Mouse (Mus musculus) bone marrow, adult 2 months (tissue): Measurements from ENCODE around the gene Tmem258. TPM values are rescaled to one million over a fixed set of nuclear protein-coding genes. Genes with fewer than 3 reads are reported as not detected.
A peak's percentile ranks its signal among the peaks of the same experiment; 100 is the strongest.
"Not testable (repeated sequence)": the region's sequence is repeated elsewhere in the genome, so short reads cannot be mapped to it uniquely, and the experiment has no call there.

Source experiments
- H3K27ac ChIP-seq: fragments of 200-500 bp; 2 replicates; pipeline ENCODE4 v1.5.1; 2012; ENCODE audit warnings: low read depth, mild to moderate bottlenecking, control low read depth, inconsistent platforms, low read length; ENCODE audit not compliant: control insufficient read depth, poor library complexity, insufficient read depth
- H3K4me1 ChIP-seq: fragments of 200-500 bp; 2 replicates; pipeline ENCODE4 v1.6.1; 2011; ENCODE audit warnings: low read length; ENCODE audit not compliant: control insufficient read depth, insufficient read depth
- H3K4me3 ChIP-seq: fragments of 200-500 bp; replicated peaks from 2 replicates; pipeline ENCODE3; 2011; ENCODE audit warnings: mild to moderate bottlenecking, low read depth, low read length, control low read depth; ENCODE audit not compliant: control insufficient read depth
- CTCF ChIP-seq: fragments of 200-500 bp; IDR thresholded peaks from 2 replicates; pipeline ENCODE4 v1.5.1; 2011; ENCODE audit warnings: low read length, control low read depth; ENCODE audit not compliant: control insufficient read depth, insufficient read depth
- POLR2A ChIP-seq: fragments of 200-500 bp; IDR thresholded peaks from 2 replicates; pipeline ENCODE4 v1.6.1; 2011; ENCODE audit warnings: low read depth, mild to moderate bottlenecking, control low read depth, low read length, borderline replicate concordance; ENCODE audit not compliant: control insufficient read depth
- WGBS: fragments of 180-500 bp; shearing (Covaris S2); methylation state at CpG from one replicate; pipeline ENCODE4 v1.1.7; 2018; 5-methylcytosine and 5-hydroxymethylcytosine counted together
- polyA plus RNA-seq: library from polyadenylated mRNA; stranded (reverse); fragments of >200 nt; gene quantifications from 2 replicates; pipeline ENCODE4 v1.2.4, GENCODE M21; 2011; ENCODE audit warnings: low replicate concordance; ENCODE audit not compliant: missing spikeins, insufficient read depth, insufficient read length

Tmem258 gene
- 54.6 and 126 TPM in 2 replicates for polyA plus RNA-seq

- TF ChIP-seq POLR2A = peak; percentile 58; the same call in 1 of the 2 replicates
- TF ChIP-seq CTCF = no peak
- no peaks in the 10 kb centered on the region; the same call in 1 of the 2 replicates for H3K4me1 ChIP-seq
- peak within 1 kb of the TSS; percentile 90 for H3K4me3 ChIP-seq
- peak within 1 kb of the TSS; percentile 82 for H3K27ac ChIP-seq
- WGBS = under 1% methylated on average over 40 of the region's 40 CpGs
Observed at GRCm38 (mm10) chr19:10203848-10204615, at the start of gene Tmem258, which contains the start of gene Fen1. Gene Tmem258, plus strand, starts transcription at chr19:10204014. Gene Fen1, minus strand, starts transcription at chr19:10204169.

GRCm38 (mm10) chr19:10157725-10158124 is 46.1 kb upstream of the Tmem258 start:
- no peak overlapping the region for H3K4me3 ChIP-seq
- no peak overlapping the region for H3K27ac ChIP-seq
- H3K4me1 ChIP-seq = no peaks in the 10 kb centered on the region
- 86% methylated on average over 2 of the region's 2 CpGs for WGBS
- TF ChIP-seq CTCF = no peak
- TF ChIP-seq POLR2A = no peak

GRCm38 (mm10) chr19:10163896-10164295 is 39.9 kb upstream of the Tmem258 start:
- TF ChIP-seq CTCF (no peak), POLR2A (no peak)
- no peak overlapping the region for H3K27ac ChIP-seq
- WGBS = 79% methylated on average over 3 of the region's 3 CpGs

GRCm38 (mm10) chr19:10165928-10166327 is 37.9 kb upstream of the Tmem258 start:
- not testable (repeated sequence) for H3K4me1 ChIP-seq, H3K4me3 ChIP-seq, H3K27ac ChIP-seq
- 66% methylated on average over 4 of the region's 4 CpGs for WGBS

More at GRCm38 (mm10) chr19:10163896-10164295, 39.9 kb upstream of the Tmem258 start:
- H3K4me1 ChIP-seq = no peaks in the 10 kb centered on the region; the same call in 1 of the 2 replicates
- H3K4me3 ChIP-seq = no peak overlapping the region

- peaks cover 4% of the 10 kb centered on the region for H3K4me1 ChIP-seq
- 55% methylated on average over 4 of the region's 4 CpGs for WGBS
- H3K27ac ChIP-seq = no peak overlapping the region
- TF ChIP-seq POLR2A (no peak), CTCF (no peak)
- H3K4me3 ChIP-seq = no peak overlapping the region
Observed at GRCm38 (mm10) chr19:10167112-10167511, 36.7 kb upstream of the Tmem258 start.

- H3K4me3 ChIP-seq = no peak overlapping the region
- TF ChIP-seq CTCF = no peak
- no peak for TF ChIP-seq POLR2A
- WGBS = 88% methylated on average over 1 of the region's 1 CpGs
- H3K4me1 ChIP-seq = peaks cover 6% of the 10 kb centered on the region
- no peak overlapping the region for H3K27ac ChIP-seq
Observed at GRCm38 (mm10) chr19:10167951-10168350, 35.9 kb upstream of the Tmem258 start.

- TF ChIP-seq CTCF = no peak
- peaks cover 9% of the 10 kb centered on the region for H3K4me1 ChIP-seq
- WGBS = 82% methylated on average over 3 of the region's 3 CpGs
- H3K27ac ChIP-seq = no peak overlapping the region
- no peak overlapping the region for H3K4me3 ChIP-seq
Observed at GRCm38 (mm10) chr19:10168441-10168840, 35.4 kb upstream of the Tmem258 start.

- Histone ChIP-seq H3K4me3 (no peak overlapping the region), H3K27ac (no peak overlapping the region), H3K4me1 (peaks cover 10% of the 10 kb centered on the region)
- TF ChIP-seq POLR2A (no peak), CTCF (no peak)
Observed at GRCm38 (mm10) chr19:10169179-10169578, 34.6 kb upstream of the Tmem258 start.

- H3K4me3 ChIP-seq, H3K27ac ChIP-seq: not testable (repeated sequence)
- WGBS = 93% methylated on average over 3 of the region's 3 CpGs
- H3K4me1 ChIP-seq = peaks cover 11% of the 10 kb centered on the region
Observed at GRCm38 (mm10) chr19:10169692-10170330, 34.0 kb upstream of the Tmem258 start.
